Mouse (Mus musculus): ENCODE measurements around the gene Itga10.

DNA sequence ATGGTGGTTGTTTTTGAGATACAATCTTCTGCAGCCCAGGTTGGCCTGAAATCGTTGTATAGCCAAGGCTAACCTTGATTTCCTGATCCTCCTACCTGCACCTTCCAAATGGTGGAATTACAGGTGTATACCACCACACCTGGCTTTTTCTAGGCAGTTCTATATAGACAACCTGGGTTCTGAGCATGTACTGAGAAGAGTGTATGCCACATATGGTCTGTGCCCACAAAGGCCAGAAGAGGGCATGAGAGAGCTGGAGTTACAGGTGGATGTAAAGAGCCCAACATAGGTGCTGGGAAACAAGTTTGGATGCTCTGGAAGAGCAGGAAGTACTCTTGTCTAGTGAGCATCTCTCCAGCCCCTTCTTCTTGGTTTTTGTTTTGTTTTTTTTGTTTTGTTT, 21.9 kb downstream of the Itga10 start:
- peak; percentile 65 for TF ChIP-seq CTCF (IDR thresholded peaks at IDR 0.05)
- no peak for TF ChIP-seq EP300 (IDR thresholded peaks at IDR 0.05)
